Mouse (Mus musculus) splenic B cell, adult 2 months (primary cell): ENCODE results near the gene Spred2.

ENCODE experiments used
- DNase-seq: peaks from one replicate; pipeline ENCODE4 v3.0.0-alpha.2; 2011; ENCODE audit warnings: low read depth, low spot score
- H3K27me3 ChIP-seq: 2 replicates; pipeline ENCODE4 v1.6.1; 2012; ENCODE audit warnings: mild to moderate bottlenecking, low read length, moderate library complexity, mixed read lengths; ENCODE audit not compliant: control insufficient read depth, poor library complexity, insufficient read depth, severe bottlenecking
- H3K36me3 ChIP-seq: 2 replicates; pipeline ENCODE4 v1.6.1; 2012; ENCODE audit warnings: mild to moderate bottlenecking, low read length, moderate library complexity, mixed read lengths; ENCODE audit not compliant: control insufficient read depth, poor library complexity, insufficient read depth, severe bottlenecking

The Spred2 gene

DNA sequence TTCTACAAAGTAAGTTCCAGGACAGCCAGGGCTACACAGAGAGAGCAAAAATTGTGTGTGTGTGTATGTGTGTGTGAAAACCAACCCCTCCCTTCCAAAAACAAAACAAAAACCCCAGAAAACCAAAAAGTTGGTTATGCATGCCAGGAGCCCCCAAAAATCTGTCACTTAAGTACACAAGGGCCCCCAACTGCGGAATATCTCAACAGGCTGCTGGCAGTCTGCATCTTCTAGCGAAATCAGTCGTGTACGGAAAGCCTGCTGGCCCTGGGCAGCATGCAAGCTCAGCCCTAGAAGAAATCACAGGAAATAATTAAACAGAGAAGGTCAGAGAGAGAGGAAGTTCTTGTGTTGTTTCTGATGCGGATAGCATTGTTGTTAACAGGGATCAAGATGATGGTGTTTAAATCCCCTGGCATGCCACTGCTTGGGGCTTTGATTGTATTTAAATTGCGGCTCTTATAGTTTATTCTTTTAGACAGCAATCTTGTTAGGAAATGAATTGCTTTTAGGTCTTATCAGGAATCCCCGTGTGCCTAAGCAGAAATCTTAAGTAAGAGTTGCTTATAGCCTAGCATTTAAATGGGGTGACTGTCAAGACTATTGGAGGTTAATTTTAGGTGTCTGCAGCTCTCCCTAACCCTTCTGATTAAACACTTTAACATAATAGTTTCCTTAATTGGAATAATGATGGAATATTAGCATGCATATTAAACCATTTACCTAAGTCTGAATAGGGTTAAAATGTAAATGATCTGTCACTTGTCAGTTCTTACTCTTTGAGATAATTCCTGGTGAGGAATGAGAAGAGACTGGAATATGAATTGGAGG is 11.6 kb downstream of the Spred2 start:
- Histone ChIP-seq H3K27me3 (no peaks in the 10 kb centered on the region), H3K36me3 (no peaks in the 10 kb centered on the region)
- no peak for DNase-seq

DNA sequence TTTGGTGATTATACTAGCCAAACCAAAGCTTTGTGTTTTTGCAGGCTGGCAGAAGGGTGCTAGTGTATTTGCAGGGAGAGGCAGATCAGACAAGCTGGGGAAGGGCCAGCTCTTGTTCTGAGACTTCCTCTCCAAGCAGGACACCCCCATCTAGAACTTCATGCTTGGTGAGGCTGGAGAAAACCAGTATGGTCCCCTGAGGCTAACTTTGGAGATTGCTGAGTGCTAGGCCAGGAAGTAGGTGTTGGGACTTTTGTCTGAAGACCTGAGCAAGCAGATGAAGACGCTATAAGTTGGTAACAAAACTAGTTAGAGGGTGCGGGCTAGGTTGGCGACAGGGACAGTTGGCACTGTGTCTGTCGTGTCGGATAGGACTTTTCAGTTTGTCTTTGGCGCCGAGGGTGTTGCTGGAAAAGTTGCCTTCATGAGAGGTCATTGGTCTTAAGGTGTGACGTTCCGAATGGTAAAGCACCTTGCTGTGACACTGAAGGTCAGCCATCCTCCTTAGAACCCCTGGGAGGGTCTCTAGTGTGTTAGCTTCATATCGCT is 14.4 kb downstream of the Spred2 start:
- H3K27me3 ChIP-seq = no peaks in the 10 kb centered on the region
- no peaks in the 10 kb centered on the region for H3K36me3 ChIP-seq
- peak; percentile 73 for DNase-seq

GRCm38 (mm10) chr11:19939305-19939730 is 15.1 kb downstream of the Spred2 start:
- no peaks in the 10 kb centered on the region for H3K27me3 ChIP-seq
- DNase-seq = no peak
- no peaks in the 10 kb centered on the region for H3K36me3 ChIP-seq

GRCm38 (mm10) chr11:19939831-19940230 is 15.7 kb downstream of the Spred2 start:
- no peak for DNase-seq
- Histone ChIP-seq H3K36me3 (no peaks in the 10 kb centered on the region), H3K27me3 (no peaks in the 10 kb centered on the region)

DNA sequence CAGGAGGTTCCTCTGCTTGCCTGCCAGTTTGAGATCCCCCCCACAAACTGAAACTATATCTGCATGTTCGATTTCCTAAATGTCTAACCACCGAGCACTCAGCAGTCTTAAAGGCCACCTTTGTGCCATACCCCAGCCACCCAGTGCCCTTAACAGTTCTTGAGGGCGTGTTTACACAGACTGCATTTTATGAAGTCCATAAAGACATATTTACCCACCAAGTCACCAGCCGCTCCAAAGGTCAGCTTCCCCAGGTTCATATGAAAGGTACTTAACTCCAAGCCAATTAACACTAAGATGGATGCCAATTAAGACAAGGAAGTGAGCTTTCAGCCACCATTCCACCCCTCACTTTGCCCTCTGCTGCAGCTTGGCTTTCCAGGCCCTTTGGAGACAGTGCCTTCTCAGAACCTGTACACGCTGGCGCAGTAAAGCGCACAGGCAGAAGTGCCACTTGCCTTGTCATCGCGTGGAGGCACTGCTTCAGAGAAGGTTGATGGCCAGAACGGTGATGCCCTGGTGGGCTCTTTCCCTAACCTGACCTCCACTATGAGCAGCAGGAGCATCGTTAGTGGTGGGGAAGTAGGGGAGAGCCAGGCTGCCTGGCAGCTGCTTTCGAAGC is 17.1 kb downstream of the Spred2 start:
- no peaks in the 10 kb centered on the region for H3K36me3 ChIP-seq
- no peak for DNase-seq
- H3K27me3 ChIP-seq = no peaks in the 10 kb centered on the region

GRCm38 (mm10) chr11:19941978-19942377 is 17.8 kb downstream of the Spred2 start:
- no peaks in the 10 kb centered on the region for H3K27me3 ChIP-seq
- DNase-seq = no peak

DNA sequence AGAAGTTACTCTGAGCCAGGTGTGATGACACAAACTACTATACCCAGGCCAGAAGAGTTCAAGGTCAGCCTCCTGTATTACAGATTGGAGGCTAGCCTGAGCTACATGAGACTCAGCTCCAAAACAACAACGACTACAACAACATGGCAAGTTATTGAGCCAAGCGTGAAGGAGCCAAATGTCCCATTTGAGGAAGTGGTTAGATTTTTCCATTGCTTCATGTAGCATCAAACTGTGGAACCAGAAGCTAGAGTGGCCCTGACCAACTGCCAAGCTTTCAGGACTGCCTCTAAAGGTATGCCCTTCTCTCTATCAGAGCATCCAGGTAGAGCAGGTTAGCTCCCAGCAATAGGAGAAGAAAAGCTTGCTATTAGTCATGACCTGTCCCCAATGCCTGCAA is 19.6 kb downstream of the Spred2 start:
- peak; percentile 52 for DNase-seq
- Histone ChIP-seq H3K27me3 (no peaks in the 10 kb centered on the region), H3K36me3 (no peaks in the 10 kb centered on the region)

More at GRCm38 (mm10) chr11:19941978-19942377, 17.8 kb downstream of the Spred2 start:
- no peaks in the 10 kb centered on the region for H3K36me3 ChIP-seq

DNA sequence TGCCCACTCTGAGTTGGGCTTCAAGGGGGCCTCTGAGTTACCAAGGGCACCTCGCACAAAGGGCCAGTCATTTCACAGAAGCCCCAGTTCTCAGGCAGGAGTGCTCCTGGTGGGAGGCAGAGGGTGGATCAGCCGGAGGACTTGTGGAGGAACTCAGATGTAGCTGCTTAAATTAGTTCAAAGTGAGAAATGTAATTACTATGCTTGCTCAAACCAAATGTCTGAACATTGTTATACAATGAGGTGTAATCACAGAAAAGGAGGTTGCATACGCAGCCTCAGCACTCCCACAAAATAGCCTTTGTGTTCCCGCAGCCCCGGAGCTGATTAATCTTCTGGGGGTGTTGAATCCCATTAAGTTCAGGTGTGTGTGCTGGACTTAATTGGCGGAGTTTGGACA is 20.5 kb downstream of the Spred2 start:
- no peak for DNase-seq
- Histone ChIP-seq H3K36me3 (no peaks in the 10 kb centered on the region), H3K27me3 (no peaks in the 10 kb centered on the region)

- no peak for DNase-seq
Measured at GRCm38 (mm10) chr11:19946721-19947120, 22.5 kb downstream of the Spred2 start.

DNA sequence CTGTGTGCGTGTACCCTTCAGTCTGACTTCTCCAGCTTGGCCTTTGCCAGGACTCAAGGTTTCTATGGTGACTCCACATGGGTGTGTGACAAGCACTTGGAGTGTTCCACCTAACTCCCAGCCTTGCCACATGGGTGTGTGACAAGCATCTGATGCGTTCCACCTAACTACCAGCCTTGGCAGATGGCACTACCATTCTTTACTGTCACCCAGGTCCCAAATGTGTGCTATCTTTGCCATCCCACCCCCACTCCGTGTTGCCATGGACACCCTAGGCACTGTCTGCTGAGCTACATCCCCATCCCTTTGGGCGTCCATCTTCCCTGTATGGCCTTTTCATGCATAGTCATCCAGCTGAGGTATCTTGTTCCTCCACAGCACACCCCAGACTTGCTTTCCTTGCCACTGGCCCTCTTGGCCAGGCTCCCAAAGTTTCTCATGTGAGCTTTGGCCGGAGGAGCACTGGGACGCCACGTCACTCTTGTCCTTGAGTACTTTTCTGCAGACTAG is 23.5 kb downstream of the Spred2 start:
- no peak for DNase-seq
- Histone ChIP-seq H3K27me3 (no peaks in the 10 kb centered on the region), H3K36me3 (no peaks in the 10 kb centered on the region)

More at GRCm38 (mm10) chr11:19946721-19947120, 22.5 kb downstream of the Spred2 start:
- Histone ChIP-seq H3K27me3 (no peaks in the 10 kb centered on the region), H3K36me3 (no peaks in the 10 kb centered on the region)

DNA sequence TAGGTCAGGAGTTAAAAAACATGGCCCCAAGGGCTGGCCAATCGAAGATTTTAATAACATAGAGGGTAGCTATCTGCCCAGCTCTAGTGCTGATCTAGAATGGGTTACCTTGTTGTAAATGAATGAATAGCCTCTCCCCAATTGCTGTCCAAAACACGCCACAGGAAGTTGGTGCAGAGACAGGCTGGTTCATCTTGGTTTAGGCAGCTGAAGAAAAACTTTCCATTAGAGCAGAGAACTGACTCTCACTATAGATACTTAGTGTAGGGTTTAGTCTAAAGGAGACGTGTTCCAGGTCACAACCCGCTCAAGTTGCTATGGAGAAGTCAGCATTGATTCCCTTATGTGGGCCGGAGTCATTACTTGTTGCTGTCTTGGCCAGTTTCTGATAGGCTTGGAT is 25.6 kb downstream of the Spred2 start:
- no peaks in the 10 kb centered on the region for H3K36me3 ChIP-seq
- DNase-seq = no peak
- H3K27me3 ChIP-seq = no peaks in the 10 kb centered on the region

- Histone ChIP-seq H3K27me3 (no peaks in the 10 kb centered on the region), H3K36me3 (no peaks in the 10 kb centered on the region)
- no peak for DNase-seq
Measured at GRCm38 (mm10) chr11:19950169-19950568, 26.0 kb downstream of the Spred2 start.

DNA sequence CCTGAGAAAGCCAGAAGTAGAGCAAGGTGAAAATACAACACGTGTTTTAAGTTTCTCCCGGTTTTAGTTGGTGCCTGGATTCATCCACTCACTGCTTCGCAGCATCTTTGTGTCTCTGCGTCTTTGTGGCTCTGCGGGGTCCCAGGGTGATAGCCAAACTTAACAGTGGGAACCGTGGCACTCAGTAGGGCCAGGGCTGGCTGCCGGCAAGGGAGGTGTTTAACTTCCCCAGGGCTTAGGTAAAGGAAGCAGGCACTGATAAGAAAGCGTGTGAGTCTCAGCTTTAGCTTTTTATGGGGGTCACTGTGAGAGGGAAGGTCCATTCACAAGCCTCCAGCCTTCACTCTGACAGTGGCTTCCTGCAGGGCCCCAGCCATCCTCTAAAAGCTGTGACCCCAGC is 28.8 kb downstream of the Spred2 start:
- no peak for DNase-seq
- Histone ChIP-seq H3K27me3 (no peaks in the 10 kb centered on the region), H3K36me3 (no peaks in the 10 kb centered on the region)

DNA sequence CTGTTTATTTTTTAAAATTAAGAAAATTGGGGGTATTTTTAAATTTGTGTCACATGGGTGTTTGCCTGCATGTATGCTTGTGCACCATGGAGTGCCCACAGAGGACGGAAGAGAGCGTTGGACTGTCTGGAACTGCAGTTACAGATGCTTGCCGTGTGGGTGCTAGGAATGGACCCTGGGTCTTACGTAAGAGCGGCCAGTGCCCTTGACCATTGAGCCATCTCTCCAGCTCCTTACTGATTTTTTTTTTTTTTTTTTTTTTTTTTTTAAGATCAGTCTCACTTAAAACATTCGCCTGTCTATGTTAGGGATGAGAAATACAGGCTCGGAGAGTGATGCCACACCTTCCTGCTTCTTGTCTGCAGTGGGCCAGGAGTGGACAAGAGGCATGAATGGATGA is 29.7 kb downstream of the Spred2 start:
- no peak for DNase-seq
- no peaks in the 10 kb centered on the region for H3K27me3 ChIP-seq
- no peaks in the 10 kb centered on the region for H3K36me3 ChIP-seq

DNA sequence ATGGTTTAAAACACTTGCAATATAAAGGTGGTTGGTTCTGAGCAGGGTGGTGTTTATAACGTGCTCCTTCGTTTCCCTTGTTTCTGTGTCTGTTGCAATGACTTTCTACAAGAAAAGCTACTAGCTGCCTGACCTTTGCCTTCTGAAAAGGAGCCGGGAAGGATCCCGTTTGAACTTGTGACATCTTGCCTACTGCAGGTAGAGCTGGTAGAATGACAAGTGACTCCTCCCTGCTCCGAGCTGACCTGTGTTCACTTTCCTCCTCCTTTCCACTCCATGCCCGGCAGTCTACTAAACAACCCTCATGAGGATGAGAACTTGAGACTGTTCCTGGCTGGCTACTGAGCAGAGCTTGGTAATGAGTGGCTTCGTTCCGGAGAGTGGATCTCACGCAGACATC is 30.9 kb downstream of the Spred2 start:
- no peaks in the 10 kb centered on the region for H3K36me3 ChIP-seq
- no peak for DNase-seq
- no peaks in the 10 kb centered on the region for H3K27me3 ChIP-seq
